Mouse (Mus musculus) hindlimb bud, embryonic 11.5 days (tissue): ENCODE measurements around the gene Plod3.
"Not testable (repeated sequence)": the region's sequence is repeated elsewhere in the genome, so short reads cannot be mapped to it uniquely, and the experiment has no call there.

ENCODE experiments used
- DNase-seq: peaks from one replicate; pipeline ENCODE4 v3.0.0-alpha.2; 2012; ENCODE audit warnings: low read depth, low spot score; ENCODE audit errors: extremely low spot score

The Plod3 gene

DNA sequence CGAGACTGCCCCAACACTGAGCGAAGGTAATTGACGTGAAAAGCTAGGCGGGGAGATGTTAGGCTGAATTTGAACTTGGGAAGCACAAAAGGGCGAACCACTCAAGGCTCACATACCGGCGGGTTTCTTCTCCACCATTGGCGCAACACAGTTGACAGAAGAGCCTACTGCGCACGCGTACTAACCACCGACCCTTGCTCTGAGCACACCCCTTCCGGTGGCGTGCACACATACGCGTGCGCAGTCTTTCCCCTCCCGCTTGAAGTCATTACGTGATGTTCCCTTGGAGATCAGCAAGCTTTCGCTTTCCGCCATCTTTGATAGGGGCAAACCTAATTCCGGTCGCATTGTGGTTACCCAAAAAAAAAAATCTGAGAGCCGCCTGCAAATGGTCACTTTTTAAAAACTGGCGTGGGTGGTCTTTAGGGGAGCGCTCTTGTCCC is at the start of gene Plod3:
Gene Plod3 (plus strand): TSS at position 325 of the 443 bp plus-strand sequence.
- peak; percentile 99 for DNase-seq

GRCm38 (mm10) chr5:136937621-136938020 is 49.2 kb upstream of the Plod3 start:
- DNase-seq = no peak

DNA sequence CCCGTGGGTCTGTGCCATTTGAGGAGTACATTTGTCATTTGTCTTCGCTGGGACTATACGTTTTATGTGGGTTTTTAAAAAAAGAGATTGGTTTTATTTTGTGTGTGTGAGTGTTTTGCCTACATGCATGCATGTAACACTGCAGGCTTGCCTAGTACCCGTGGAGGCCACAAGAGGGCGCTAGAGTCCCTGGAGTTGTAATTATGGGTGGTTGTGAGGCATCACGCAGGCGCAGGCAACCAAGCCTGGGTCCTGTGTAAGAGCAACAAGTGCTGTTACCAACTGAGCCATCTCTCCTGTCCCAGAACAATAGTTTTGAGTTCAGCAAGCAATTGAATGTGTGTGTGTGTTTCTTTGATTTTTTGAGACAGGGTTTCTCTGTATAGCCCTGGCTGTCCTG is 47.5 kb upstream of the Plod3 start:
- DNase-seq = no peak

- not testable (repeated sequence) for DNase-seq
Measured at GRCm38 (mm10) chr5:136940029-136940428, 46.8 kb upstream of the Plod3 start.

DNA sequence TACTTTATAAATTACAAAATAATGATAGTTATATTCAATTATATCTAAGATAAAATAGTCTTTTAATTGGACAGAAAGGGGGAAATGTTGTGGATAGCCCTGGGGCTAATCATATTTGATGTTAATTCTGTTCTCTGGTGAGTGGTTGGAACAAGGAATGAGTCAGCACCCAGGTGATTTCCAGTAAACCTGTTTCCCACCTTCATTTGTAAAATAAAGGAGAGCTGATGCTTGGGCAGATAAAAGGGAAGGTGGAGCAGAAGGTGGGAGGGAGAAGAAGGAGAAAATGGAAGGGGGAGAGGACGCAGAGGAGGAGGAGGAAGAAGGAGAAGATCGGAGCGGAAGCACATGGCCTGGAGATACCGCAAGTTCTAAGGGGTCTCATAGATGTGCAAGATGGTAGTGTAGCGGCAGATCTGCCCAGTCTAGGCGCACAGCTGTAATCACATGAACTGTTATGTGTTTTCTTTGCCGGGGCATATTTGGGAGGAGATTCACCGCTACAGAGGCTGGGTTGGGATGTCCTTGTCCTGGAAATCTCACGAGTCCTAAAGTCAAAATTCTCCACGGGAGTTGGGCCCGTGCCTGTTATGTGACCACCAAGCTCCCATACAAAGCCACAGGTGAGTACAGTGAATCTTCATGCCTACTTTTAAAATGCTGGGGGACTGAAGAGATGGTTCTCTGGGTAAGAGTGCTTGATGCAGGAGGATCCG is 45.8 kb upstream of the Plod3 start:
- DNase-seq = no peak

GRCm38 (mm10) chr5:136942781-136943180 is 44.0 kb upstream of the Plod3 start:
- no peak for DNase-seq

- no peak for DNase-seq
Measured at GRCm38 (mm10) chr5:136943382-136943781, 43.4 kb upstream of the Plod3 start.

- no peak for DNase-seq
Measured at GRCm38 (mm10) chr5:136945084-136945483, 41.7 kb upstream of the Plod3 start.

DNA sequence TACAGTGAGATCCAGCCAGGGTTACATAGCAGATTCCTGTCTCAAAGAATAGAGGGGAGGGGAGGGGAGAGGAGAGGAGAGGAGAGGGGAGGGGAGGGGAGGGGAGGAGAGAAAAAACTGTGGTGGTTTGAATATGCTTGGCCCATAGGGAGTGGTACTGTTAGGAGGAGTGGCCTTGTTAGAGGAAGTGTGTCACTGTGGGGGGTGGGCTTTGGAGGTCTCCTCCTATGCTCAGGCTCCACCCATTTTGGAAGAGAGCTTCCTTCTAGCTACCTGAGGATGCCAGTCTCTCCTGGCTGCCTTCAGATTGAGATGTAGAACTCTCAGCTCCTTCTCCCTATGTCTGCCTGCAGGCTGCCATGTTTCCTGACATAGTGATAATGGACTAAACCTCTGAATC is 38.9 kb upstream of the Plod3 start:
- no peak for DNase-seq

DNA sequence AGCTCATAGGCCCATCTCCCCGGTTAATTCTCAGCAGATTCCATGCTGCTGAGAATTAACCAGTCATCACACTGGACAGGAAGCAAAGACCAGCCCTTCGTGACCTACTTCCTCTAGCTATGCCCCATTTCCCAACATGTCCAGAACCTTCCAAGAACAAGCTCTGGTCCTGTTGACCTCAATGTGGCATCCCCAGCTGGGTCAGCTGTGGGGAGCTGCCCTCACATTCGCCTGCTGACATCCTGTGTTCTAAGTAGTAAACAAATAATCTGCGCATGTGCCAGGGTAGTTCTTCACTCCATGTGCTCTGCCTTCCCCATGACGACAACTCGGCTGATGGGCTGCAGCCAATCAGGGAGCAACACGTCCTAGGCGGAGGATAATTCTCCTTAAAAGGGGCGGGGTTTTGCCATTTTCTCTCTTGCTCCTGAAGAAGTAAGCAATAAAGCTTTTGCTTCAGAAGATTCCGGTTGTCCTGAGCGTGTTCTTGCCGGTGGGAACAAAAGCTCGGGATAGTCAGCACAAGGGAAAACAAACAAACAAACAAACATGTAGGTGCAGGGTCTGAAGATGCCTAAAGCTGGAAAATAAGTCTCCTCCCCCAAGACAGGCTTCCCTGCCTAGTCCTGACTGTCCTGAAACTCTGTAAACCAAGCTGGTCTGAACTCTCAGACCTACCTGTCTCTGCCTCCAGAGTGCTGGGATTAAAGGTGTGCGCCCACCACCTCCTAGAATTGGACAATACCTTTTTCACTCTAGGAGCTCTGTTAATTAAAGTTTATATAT is 37.1 kb upstream of the Plod3 start:
- DNase-seq = not testable (repeated sequence)

DNA sequence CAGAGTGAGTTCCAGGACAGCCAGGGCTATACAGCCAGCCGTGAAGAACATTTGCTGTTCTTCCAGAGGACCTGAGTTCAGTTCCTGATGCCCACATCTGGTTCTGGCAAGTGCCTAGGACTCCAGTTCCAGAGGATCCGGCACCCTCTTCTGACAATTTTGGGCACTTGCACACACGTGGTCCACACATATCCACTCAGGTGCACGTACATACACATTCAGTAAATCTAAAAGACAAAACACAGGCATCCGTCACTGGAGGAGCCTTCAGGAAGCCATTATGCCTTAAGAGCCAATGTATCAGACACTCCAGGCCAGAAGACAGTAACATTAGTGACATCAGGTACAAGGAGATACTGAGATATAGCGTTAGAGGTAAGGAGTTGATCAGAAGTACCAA is 36.3 kb upstream of the Plod3 start:
- no peak for DNase-seq

DNA sequence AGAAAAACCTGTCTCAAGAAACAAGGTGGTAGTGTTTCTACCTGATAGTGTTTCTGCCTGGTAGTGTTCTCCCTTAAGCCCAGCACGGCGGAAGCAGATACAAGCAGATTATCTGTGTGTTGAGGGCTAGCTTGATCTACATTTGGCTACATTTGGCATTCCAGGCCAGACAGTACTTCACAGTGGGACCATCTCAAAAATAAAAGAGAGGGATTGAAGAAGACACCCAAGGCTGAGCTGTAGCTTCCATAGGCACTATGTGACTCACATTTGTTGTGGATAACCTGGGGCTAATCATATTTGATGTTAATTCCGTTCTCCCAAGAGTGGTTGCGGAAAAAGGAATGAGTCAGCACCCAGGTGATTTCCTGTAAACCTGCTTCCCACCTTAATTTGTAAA is 34.7 kb upstream of the Plod3 start:
- no peak for DNase-seq

DNA sequence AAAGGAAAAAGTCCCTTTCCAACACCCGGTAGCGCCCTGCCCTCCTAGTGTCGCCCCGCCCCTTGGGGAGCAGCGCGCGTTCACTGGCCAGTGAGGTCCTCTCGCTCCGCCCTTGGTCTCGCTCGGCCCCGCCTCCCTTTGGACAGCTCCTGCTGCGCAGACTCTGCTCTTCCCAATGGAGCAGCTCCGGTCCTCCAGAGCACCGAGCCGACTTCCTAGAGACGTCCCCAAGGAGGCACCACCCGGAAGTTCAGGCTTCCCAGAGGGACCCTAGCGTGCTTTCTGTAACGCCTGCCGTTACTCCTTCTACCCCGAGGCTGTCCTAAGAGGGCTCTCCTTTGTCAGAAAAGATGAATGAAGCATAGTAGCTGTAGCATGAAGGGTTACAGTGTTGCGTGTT is 33.8 kb upstream of the Plod3 start, which contains the start of gene Fis1:
Gene Fis1 (plus strand): TSS at position 261 of the 400 bp plus-strand sequence.
- peak; percentile 89 for DNase-seq

GRCm38 (mm10) chr5:136953440-136953951 is 33.3 kb upstream of the Plod3 start:
- DNase-seq = no peak

GRCm38 (mm10) chr5:136955622-136956021 is 31.2 kb upstream of the Plod3 start:
- no peak for DNase-seq

GRCm38 (mm10) chr5:136957250-136957649 is 29.6 kb upstream of the Plod3 start:
- no peak for DNase-seq

GRCm38 (mm10) chr5:136958991-136959605 is 27.7 kb upstream of the Plod3 start:
- DNase-seq = no peak

DNA sequence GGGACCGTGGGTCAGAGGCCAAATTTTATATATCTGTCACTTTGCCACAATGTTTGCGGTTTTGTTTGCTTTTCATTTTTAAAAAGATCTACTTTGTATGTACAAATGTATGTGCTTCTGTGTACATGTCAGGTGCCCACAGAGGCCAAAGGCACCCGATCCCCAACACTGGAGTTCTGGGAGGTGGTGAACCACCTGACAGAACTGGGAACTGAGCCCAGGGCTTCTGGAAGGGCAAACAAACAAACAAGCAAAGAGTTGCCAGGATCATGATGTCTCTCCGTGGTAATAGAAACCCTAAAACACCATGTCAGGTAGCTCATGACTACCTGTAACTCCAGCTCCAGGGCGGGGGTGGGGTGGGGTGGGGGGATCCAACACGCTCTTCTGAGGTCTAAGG is 26.8 kb upstream of the Plod3 start:
- no peak for DNase-seq

GRCm38 (mm10) chr5:136961334-136961982 is 25.4 kb upstream of the Plod3 start:
- DNase-seq = no peak

GRCm38 (mm10) chr5:136961983-136962461 is 24.8 kb upstream of the Plod3 start:
- DNase-seq = peak; percentile 64

DNA sequence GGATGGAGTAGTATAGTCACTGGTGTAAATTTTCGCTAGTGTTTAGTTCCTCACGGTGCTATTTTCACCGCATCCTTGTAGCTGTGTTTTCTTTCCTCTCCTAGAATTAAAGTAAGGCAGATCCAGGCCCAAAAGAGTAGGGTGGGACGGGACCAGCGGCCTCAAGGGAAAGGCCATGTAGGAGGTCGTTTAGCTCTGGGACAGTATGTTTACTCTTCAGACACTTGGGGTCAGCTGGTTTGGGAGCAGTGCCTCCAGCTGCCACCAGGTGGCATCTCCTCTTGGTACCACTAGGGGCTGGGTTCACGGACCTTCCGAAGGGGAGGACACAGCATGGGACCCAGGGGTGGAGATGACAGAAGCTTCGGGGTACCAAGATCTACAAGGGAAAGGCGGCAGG is 24.3 kb upstream of the Plod3 start:
- DNase-seq = peak; percentile 61
